Mouse (Mus musculus): ENCODE results near the gene Fcamr. TPM values are rescaled to one million over a fixed set of nuclear protein-coding genes. Genes with fewer than 3 reads are reported as not detected.

Gene Fcamr
- polyA plus RNA-seq, 1 experiment, result 0.07 TPM

DNA sequence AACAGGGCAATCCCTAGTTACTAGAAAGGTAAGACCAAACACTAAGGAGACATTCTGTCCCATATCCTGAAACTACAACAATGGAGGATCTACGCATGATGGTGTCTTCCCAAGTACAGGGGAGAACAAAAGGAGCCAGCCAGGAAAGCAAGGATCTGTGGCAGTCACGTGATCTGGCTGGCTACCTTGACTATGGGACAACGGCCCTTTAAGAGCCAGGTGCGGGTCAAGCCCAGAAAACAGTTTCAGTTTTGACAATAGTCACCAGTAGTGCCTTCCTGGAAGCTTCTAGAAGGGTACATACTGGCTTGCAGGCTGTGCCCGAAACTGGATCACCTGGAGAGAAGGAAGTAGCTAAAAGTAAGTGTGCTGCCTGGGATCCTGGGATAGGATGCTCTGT, 25.7 kb downstream of the Fcamr start, which contains the start of gene Pigr:
Gene Pigr, plus strand, starts transcription at position 237 of the 400 bp plus-strand sequence.
- no peak for TF ChIP-seq POLR2A (IDR thresholded peaks at IDR 0.05; ENCODE audit: borderline replicate concordance, insufficient read depth, low read length)
- TF ChIP-seq CTCF (IDR thresholded peaks at IDR 0.05; ENCODE audit: borderline replicate concordance, insufficient read depth, low read depth, low read length), result no peak
- Histone ChIP-seq H3K4me1 (ENCODE audit: control insufficient read depth, insufficient read depth, low read length) (no peaks in the 10 kb centered on the region), H3K27me3 (ENCODE audit: control insufficient read depth, insufficient read depth, low read length) (no peaks in the 10 kb centered on the region), H3K27ac (ENCODE audit: insufficient read depth, low read length) (no peak within 1 kb of the TSS), H3K4me3 (replicated peaks; ENCODE audit: insufficient read depth, low read depth, low read length) (no peak within 1 kb of the TSS)
- 93% methylated on average over 5 of the region's 5 CpGs for WGBS
- no peak for DNase-seq

DNA sequence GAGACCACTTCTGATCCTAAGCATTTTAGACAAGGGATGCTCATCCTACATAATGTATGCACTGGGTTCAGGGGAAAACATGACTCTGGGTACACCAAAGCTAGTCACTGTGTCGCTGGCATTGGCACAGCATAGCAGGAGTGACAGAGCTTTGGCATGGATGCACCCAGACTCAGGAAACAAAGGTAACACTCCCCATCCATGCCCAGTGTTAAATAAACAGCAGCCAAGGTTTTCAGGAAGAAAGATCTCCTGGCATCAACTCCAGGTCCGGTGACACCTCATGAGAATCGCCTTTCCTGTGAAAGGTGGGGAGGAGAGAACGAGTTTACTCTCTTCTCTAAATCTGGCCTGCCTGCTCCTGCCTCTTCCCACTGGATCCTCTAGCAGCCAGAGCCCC, 28.0 kb downstream of the Fcamr start:
- no peak overlapping the region for H3K4me3 ChIP-seq (replicated peaks; ENCODE audit: insufficient read depth, low read depth, low read length)
- peak; percentile 23 to 70 for DNase-seq
- H3K27me3 ChIP-seq (ENCODE audit: control insufficient read depth, insufficient read depth, low read length), result no peaks in the 10 kb centered on the region
- no peak overlapping the region for H3K27ac ChIP-seq (ENCODE audit: insufficient read depth, low read length)
- H3K4me1 ChIP-seq (ENCODE audit: control insufficient read depth, insufficient read depth, low read length), result no peaks in the 10 kb centered on the region
- WGBS, result 16% methylated on average over 4 of the region's 4 CpGs
- TF ChIP-seq POLR2A (IDR thresholded peaks at IDR 0.05; ENCODE audit: borderline replicate concordance, insufficient read depth, low read length), result no peak
- no peak for TF ChIP-seq CTCF (IDR thresholded peaks at IDR 0.05; ENCODE audit: borderline replicate concordance, insufficient read depth, low read depth, low read length)

GRCm38 (mm10) chr1:130829906-130830830, 29.5 kb downstream of the Fcamr start:
- Histone ChIP-seq H3K4me3 (replicated peaks; ENCODE audit: insufficient read depth, low read depth, low read length) (no peak overlapping the region), H3K27ac (ENCODE audit: insufficient read depth, low read length) (no peak overlapping the region), H3K4me1 (ENCODE audit: control insufficient read depth, insufficient read depth, low read length) (peaks cover 2% of the 10 kb centered on the region; the same call in 1 of the 2 replicates), H3K27me3 (ENCODE audit: control insufficient read depth, insufficient read depth, low read length) (no peaks in the 10 kb centered on the region)
- TF ChIP-seq POLR2A (IDR thresholded peaks at IDR 0.05; ENCODE audit: borderline replicate concordance, insufficient read depth, low read length) (no peak), CTCF (IDR thresholded peaks at IDR 0.05; ENCODE audit: borderline replicate concordance, insufficient read depth, low read depth, low read length) (no peak)
- no peak for DNase-seq
- 76% methylated on average over 8 of the region's 8 CpGs for WGBS

DNA sequence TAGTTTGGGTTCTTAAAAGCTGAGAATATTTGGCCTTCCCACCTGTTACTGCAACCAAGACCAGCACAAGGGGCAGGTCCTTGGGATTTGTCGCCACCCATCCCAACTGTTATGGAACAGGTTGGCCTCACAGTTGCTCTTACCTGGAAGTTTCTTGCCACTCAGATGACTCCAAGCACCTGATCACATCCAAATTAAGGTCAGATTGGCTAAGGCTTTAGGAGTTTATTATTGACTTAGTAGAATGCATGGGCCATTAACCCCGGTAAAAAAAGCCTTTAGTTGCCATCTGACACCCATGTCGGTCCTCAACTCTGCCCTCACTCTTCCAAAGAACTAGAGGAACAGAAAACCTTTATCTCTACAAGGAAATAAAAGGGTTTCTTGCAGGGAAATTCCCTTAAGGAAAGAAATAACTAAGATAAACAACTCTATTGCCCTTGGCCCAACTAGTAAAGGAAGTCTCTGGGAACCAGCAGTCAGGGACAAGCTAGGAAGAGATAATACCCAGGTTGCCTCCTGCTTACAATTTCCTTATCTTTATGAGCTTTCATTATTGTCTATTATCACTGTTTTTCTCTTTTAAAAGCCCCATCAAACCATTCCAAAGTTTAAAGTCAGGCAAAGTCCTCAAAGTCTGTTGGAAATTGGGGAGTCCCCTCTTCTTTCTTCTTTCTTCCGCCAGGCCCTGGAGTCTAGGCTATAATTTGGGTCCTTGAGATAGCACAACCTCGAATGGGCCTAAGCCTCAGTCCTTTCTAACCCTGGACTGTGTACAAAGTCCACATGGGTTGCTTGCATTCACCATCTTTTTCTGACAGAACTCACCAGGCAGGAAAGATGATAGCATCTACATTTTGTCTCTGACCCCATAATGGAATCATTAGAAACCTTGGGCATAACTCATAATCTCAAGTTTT, 31.8 kb downstream of the Fcamr start:
- WGBS, result 90% methylated on average over 5 of the region's 5 CpGs
- Histone ChIP-seq H3K4me3 (replicated peaks; ENCODE audit: insufficient read depth, low read depth, low read length) (no peak overlapping the region), H3K4me1 (ENCODE audit: control insufficient read depth, insufficient read depth, low read length) (peaks cover 4% of the 10 kb centered on the region; the same call in 1 of the 2 replicates), H3K27me3 (ENCODE audit: control insufficient read depth, insufficient read depth, low read length) (no peaks in the 10 kb centered on the region), H3K27ac (ENCODE audit: insufficient read depth, low read length) (no peak overlapping the region)
- no peak for DNase-seq
- no peak for TF ChIP-seq CTCF (IDR thresholded peaks at IDR 0.05; ENCODE audit: borderline replicate concordance, insufficient read depth, low read depth, low read length)
- no peak for TF ChIP-seq POLR2A (IDR thresholded peaks at IDR 0.05; ENCODE audit: borderline replicate concordance, insufficient read depth, low read length)

DNA sequence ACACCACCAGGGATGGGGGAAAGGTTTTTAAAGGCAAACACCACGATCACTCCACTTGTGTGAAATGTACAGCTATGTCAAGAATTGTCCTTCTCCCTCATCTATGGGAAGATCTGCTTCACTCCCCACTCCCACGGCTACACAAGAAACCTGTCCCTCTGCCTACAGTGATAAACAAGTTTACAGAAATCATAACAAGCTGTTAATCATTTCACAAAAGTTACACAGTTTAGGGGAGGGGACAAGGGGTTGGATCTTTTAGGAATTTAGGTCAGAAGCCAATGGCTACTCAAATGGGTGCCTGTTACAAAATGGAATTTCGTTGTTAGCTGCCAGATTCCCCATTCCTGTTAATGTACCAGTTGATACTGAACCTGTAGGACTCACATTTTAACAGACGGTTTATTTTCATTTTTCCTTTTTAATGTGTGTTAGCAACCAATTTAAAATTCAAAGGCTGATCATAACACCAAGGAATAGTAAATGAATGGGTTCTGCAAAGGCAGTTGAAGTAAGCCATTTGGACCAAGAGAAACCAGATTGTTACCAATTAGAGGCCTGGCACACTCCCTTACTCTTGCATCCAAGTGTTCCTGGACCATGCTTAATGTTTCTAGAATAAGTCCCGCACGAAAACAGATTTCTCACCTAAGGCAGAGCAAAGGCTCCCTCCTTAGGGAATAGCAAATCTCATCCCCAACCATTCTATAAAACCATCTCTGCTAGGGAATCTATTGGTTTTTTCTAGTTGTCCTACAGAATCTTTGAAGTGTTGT, 34.6 kb downstream of the Fcamr start:
- Histone ChIP-seq H3K4me3 (replicated peaks; ENCODE audit: insufficient read depth, low read depth, low read length) (no peak overlapping the region), H3K4me1 (ENCODE audit: control insufficient read depth, insufficient read depth, low read length) (peaks cover 4% of the 10 kb centered on the region; the same call in 1 of the 2 replicates), H3K27ac (ENCODE audit: insufficient read depth, low read length) (no peak overlapping the region), H3K27me3 (ENCODE audit: control insufficient read depth, insufficient read depth, low read length) (no peaks in the 10 kb centered on the region)
- WGBS, result 37% methylated on average over 6 of the region's 6 CpGs
- peak; percentile 25 to 81 for DNase-seq
- TF ChIP-seq POLR2A (IDR thresholded peaks at IDR 0.05; ENCODE audit: borderline replicate concordance, insufficient read depth, low read length), result no peak

DNA sequence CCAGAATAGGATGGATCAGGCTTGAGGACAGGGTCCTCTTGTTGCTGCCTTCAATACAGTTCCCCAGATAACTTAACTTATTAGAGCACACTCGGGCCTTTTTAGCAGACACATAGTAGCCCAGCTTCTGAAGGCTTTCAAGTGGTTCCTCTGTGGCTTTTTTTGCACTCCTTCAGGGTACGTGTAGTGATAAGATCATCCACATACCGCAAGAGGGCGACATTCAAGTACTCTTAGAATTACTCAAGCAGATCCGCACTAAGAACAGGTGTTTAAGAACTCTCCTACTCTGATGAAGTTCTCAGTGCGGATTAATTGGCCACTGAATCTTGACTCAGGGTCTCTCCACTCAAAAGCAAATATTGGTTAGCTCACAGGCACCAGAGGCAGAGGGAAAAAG, 37.6 kb downstream of the Fcamr start:
- Histone ChIP-seq H3K4me3 (replicated peaks; ENCODE audit: insufficient read depth, low read depth, low read length) (no peak overlapping the region), H3K27ac (ENCODE audit: insufficient read depth, low read length) (no peak overlapping the region), H3K27me3 (ENCODE audit: control insufficient read depth, insufficient read depth, low read length) (no peaks in the 10 kb centered on the region), H3K4me1 (ENCODE audit: control insufficient read depth, insufficient read depth, low read length) (peaks cover 4% of the 10 kb centered on the region; the same call in 1 of the 2 replicates)
- DNase-seq, result no peak
- WGBS, result 86% methylated on average over 6 of the region's 6 CpGs
- TF ChIP-seq CTCF (IDR thresholded peaks at IDR 0.05; ENCODE audit: borderline replicate concordance, insufficient read depth, low read depth, low read length), result no peak
- TF ChIP-seq POLR2A (IDR thresholded peaks at IDR 0.05; ENCODE audit: borderline replicate concordance, insufficient read depth, low read length), result no peak

Measured in cerebellum, adult 2 months (tissue).